Mouse (Mus musculus) A20 (cell line): Measurements from ENCODE around the gene Rps13.

Experiments used
- DNase-seq: peaks from one replicate; pipeline ENCODE4 v3.0.0-alpha.2; 2011; ENCODE audit warnings: low read depth, low spot score

Gene Rps13

GRCm38 (mm10) chr7:116292377-116292776 is 41.6 kb downstream of the Rps13 start:
- DNase-seq = no peak

- DNase-seq = no peak
Observed at GRCm38 (mm10) chr7:116290559-116290958, 43.4 kb downstream of the Rps13 start.

GRCm38 (mm10) chr7:116288996-116289395 is 45.0 kb downstream of the Rps13 start:
- no peak for DNase-seq

GRCm38 (mm10) chr7:116287959-116288358 is 46.0 kb downstream of the Rps13 start:
- no peak for DNase-seq

- no peak for DNase-seq
Observed at GRCm38 (mm10) chr7:116286611-116287355, 47.2 kb downstream of the Rps13 start.

GRCm38 (mm10) chr7:116286173-116286572 is 47.8 kb downstream of the Rps13 start:
- no peak for DNase-seq

- DNase-seq = no peak
Observed at GRCm38 (mm10) chr7:116285216-116285615, 48.8 kb downstream of the Rps13 start.

- DNase-seq = no peak
Observed at GRCm38 (mm10) chr7:116282755-116283154, 51.2 kb downstream of the Rps13 start.
